Mouse (Mus musculus) lung, postnatal 36 days (tissue): ENCODE measurements around the gene Agmat.

Experiments
- DNase-seq: peaks from one replicate; pipeline ENCODE4 v3.0.0; 2022; ENCODE audit warnings: mixed read lengths

Gene Agmat

GRCm38 (mm10) chr4:141781201-141781985 lies 34.9 kb downstream of the Agmat start:
- DNase-seq: no peak

GRCm38 (mm10) chr4:141784835-141785234 lies 38.4 kb downstream of the Agmat start:
- DNase-seq: no peak

- DNase-seq: no peak
These were observed 39.7 kb downstream of the Agmat start for GRCm38 (mm10) chr4:141786141-141786540.

GRCm38 (mm10) chr4:141787046-141787445 lies 40.6 kb downstream of the Agmat start:
- DNase-seq: peak; percentile 42

GRCm38 (mm10) chr4:141787462-141787861 lies 41.0 kb downstream of the Agmat start:
- peak; percentile 75 for DNase-seq

GRCm38 (mm10) chr4:141789564-141790218 lies 43.2 kb downstream of the Agmat start:
- no peak for DNase-seq

- peak; percentile 98 for DNase-seq
These were observed 44.1 kb downstream of the Agmat start, which contains the start of gene Dnajc16 for GRCm38 (mm10) chr4:141790524-141790990. Gene Dnajc16, minus strand, starts transcription at chr4:141790931.

- no peak for DNase-seq
These were observed 45.0 kb downstream of the Agmat start for GRCm38 (mm10) chr4:141791486-141791885.

GRCm38 (mm10) chr4:141791951-141792350 lies 45.5 kb downstream of the Agmat start:
- DNase-seq: no peak

GRCm38 (mm10) chr4:141792554-141793281 lies 46.2 kb downstream of the Agmat start:
- no peak for DNase-seq

- peak; percentile 98 for DNase-seq
These were observed 47.0 kb downstream of the Agmat start, which contains the start of gene Casp9 for GRCm38 (mm10) chr4:141793282-141794151. Gene Casp9, plus strand, starts transcription at chr4:141793612.

GRCm38 (mm10) chr4:141794152-141794535 lies 47.7 kb downstream of the Agmat start:
- peak; percentile 25 for DNase-seq

GRCm38 (mm10) chr4:141796356-141796755 lies 49.9 kb downstream of the Agmat start:
- no peak for DNase-seq

- DNase-seq: no peak
These were observed 50.5 kb downstream of the Agmat start for GRCm38 (mm10) chr4:141796954-141797353.

GRCm38 (mm10) chr4:141797545-141797944 lies 51.1 kb downstream of the Agmat start:
- DNase-seq: no peak

- no peak for DNase-seq
These were observed 57.6 kb downstream of the Agmat start for GRCm38 (mm10) chr4:141804105-141804504.

GRCm38 (mm10) chr4:141805886-141806285 lies 59.4 kb downstream of the Agmat start:
- DNase-seq: no peak
